Mouse (Mus musculus): ENCODE measurements around the gene Wdr38. TPM values are rescaled to one million over a fixed set of nuclear protein-coding genes. Genes with fewer than 3 reads are reported as not detected.

The Wdr38 gene
- total RNA-seq, 2 experiments from 2014 or later, result 0.53 to 0.61 TPM

GRCm38 (mm10) chr2:39040215-39040614 lies 42.9 kb downstream of the Wdr38 start:
- DNase-seq (ENCODE audit: low spot score in 2 of 2), result no peak

DNA sequence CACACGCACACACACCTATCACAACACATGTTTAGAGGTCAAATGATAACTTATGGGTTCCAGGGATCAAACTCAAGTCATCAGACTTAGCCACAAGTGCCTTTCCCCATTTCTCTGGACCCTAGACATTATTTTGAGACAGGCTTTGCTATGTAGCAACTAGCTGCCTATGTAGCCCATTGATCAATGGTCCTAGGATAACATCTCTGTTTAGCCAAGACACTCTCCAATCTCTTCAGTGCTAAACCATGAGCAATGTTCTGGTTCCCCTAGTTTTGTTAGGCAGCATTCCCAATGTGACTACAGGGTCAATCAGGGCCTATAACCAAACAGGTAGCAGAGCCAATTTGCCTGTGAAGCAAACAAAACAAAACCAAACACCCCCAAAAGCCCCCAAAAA lies 51.2 kb downstream of the Wdr38 start:
- DNase-seq (ENCODE audit: low spot score in 2 of 2), result no peak

Other genes starting within 250 kb of the Wdr38 start
- gene Nr6a1, start 69.8 kb upstream of the Wdr38 start, total RNA-seq (2021), result 1 to 10 TPM; 6.7 to 8.5 TPM
- gene Olfml2a, start 65.5 kb upstream of the Wdr38 start, total RNA-seq (2021), result 10 to 100 TPM in 1 of 2 experiments, 1 to 10 TPM in 1; 6.3 to 12.2 TPM
- 10 to 100 TPM; 82.3 to 82.5 TPM for gene Arpc5l, start 7.9 kb downstream of the Wdr38 start, total RNA-seq (2021)
- gene Rpl35, start 8.1 kb downstream of the Wdr38 start, total RNA-seq (2021), result 100 to 1,000 TPM; 442 to 451 TPM
- 10 to 100 TPM; 23.9 to 24.1 TPM for gene Golga1, start 68.1 kb downstream of the Wdr38 start, total RNA-seq (2021)
- 1 to 10 TPM; 5.5 to 6.2 TPM for gene Scai, start 193.3 kb downstream of the Wdr38 start, total RNA-seq (2021)
- 100 to 1,000 TPM in 1 of 2 experiments, 10 to 100 TPM in 1; 94.5 to 103 TPM for gene Ppp6c, start 229.0 kb downstream of the Wdr38 start, total RNA-seq (2021)